Mouse (Mus musculus): ENCODE results near the gene Siah3. TPM values are rescaled to one million over a fixed set of nuclear protein-coding genes. Genes with fewer than 3 reads are reported as not detected.

The Siah3 gene
- total and polyA plus RNA-seq, 3 experiments = 0.04 to 0.29 TPM; not detected in 1

DNA sequence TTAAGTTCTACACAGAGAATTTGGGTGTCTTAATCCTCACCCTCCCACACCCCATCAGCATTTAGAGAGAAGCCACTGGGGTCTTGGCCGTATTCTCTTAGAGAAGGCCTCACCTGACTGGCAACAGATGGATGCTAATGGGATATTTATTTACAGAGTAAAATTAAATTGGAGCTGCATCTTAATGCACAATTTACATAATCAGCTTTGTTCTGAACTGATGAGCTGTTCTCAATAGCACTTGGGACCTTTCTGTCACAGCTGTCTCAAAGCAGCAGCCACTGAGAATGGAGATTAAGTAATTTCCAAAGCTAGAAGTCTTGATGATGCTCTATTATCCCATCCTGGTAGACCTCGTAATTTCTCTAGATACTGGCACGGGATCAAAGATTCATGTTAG is 110.5 kb downstream of the Siah3 start:
- Histone ChIP-seq H3K27me3 (ENCODE audit: control insufficient read depth in 1 of 2, insufficient read depth in 2 of 2, low read length in 2 of 2) (no peaks in the 10 kb centered on the region; a peak in 2 of 4 replicates), H3K4me3 (ENCODE audit: control insufficient read depth in 1 of 2, insufficient read depth in 1 of 2, low read depth in 2 of 2, low read length in 2 of 2) (no peak overlapping the region), H3K79me2 (ENCODE audit: control insufficient read depth, insufficient read depth, low read length, poor library complexity) (no peaks in the 10 kb centered on the region), H3K9me3 (replicated peaks; ENCODE audit: insufficient read depth, low read length) (no peaks in the 10 kb centered on the region), H3K36me3 (ENCODE audit: control insufficient read depth in 1 of 2, insufficient read depth in 2 of 2, low read length in 2 of 2) (peaks cover 0 to 2% of the 10 kb centered on the region in 2 experiments; a peak in 1 of 4 replicates), H3K9ac (ENCODE audit: control insufficient read depth, low read depth, low read length, poor library complexity, severe bottlenecking) (no peak overlapping the region), H3K27ac (ENCODE audit: control insufficient read depth, low read depth, low read length) (no peak overlapping the region), H3K4me1 (ENCODE audit: control insufficient read depth in 1 of 2, insufficient read depth in 2 of 2, low read length in 2 of 2) (peaks cover 6 to 8% of the 10 kb centered on the region in 2 experiments; a peak in 3 of 4 replicates)
- DNase-seq (ENCODE audit: low read depth, low spot score) = no peak
- no peak for TF ChIP-seq POLR2AphosphoS5 (IDR thresholded peaks at IDR 0.05; ENCODE audit: borderline replicate concordance, low read depth, low read length)
- no peak for TF ChIP-seq BHLHE40 (IDR thresholded peaks at IDR 0.05; ENCODE audit: borderline replicate concordance, low read depth, low read length)
- no peak for TF ChIP-seq MAZ (IDR thresholded peaks at IDR 0.05; ENCODE audit: low read depth, low read length)
- TF ChIP-seq CHD1 (IDR thresholded peaks at IDR 0.05; ENCODE audit: low read depth, low read length) = no peak
- no peak for TF ChIP-seq CHD2 (IDR thresholded peaks at IDR 0.05; ENCODE audit: low read length)

DNA sequence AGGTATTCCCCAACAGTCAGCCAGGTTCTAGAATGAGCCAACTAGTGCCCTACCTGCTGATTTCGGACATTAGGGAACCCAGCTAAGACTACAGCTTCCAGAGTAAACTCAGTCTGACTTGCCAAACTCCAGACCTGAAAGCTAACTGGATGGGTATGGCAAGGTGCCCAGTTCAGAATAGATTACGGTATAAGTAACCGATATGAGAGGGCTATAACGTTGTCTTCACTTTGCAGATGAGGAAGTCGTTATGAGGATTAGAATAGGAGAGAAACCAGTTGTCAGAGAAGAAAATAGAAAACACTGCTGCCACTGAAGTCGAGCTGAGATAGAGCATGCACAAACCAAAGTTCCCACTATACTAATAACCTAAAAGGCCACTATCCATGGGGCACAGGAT is 123.2 kb downstream of the Siah3 start:
- H3K79me2 ChIP-seq (ENCODE audit: control insufficient read depth, insufficient read depth, low read length, poor library complexity) = no peaks in the 10 kb centered on the region
- peaks cover 0 to 14% of the 10 kb centered on the region in 2 experiments; a peak in 2 of 4 replicates for H3K36me3 ChIP-seq (ENCODE audit: control insufficient read depth in 1 of 2, insufficient read depth in 2 of 2, low read length in 2 of 2)
- peak overlapping the region; percentile 62 for H3K27ac ChIP-seq (ENCODE audit: control insufficient read depth, low read depth, low read length)
- H3K4me3 ChIP-seq (ENCODE audit: control insufficient read depth in 1 of 2, insufficient read depth in 1 of 2, low read depth in 2 of 2, low read length in 2 of 2) = peak overlapping the region in 1 of 2 experiments; percentile 25; a peak in 1 of 4 replicates
- H3K27me3 ChIP-seq (ENCODE audit: control insufficient read depth in 1 of 2, insufficient read depth in 2 of 2, low read length in 2 of 2) = no peaks in the 10 kb centered on the region
- H3K9me3 ChIP-seq (replicated peaks; ENCODE audit: insufficient read depth, low read length) = no peaks in the 10 kb centered on the region
- peaks cover 15 to 21% of the 10 kb centered on the region in 2 experiments for H3K4me1 ChIP-seq (ENCODE audit: control insufficient read depth in 1 of 2, insufficient read depth in 2 of 2, low read length in 2 of 2)
- DNase-seq (ENCODE audit: low read depth, low spot score) = peak; percentile 91
- H3K9ac ChIP-seq (ENCODE audit: control insufficient read depth, low read depth, low read length, poor library complexity, severe bottlenecking) = 0 out of 2 replicates have a peak overlapping the region, but pooled peaks have one; percentile 4
- TF ChIP-seq GATA1 (IDR thresholded peaks at IDR 0.05; ENCODE audit: low read depth, low read length) (peak; percentile 90), USF1 (IDR thresholded peaks at IDR 0.05; ENCODE audit: low read depth, low read length) (no peak), KAT2A (conservative IDR thresholded peaks at IDR 0.05; ENCODE audit: low read depth, low read length) (no peak), JUND (IDR thresholded peaks at IDR 0.05; ENCODE audit: low read depth, low read length) (no peak), ZC3H11A (IDR thresholded peaks at IDR 0.05; ENCODE audit: low read depth, low read length) (no peak), GABPA (IDR thresholded peaks at IDR 0.05; ENCODE audit: low read depth, low read length) (no peak), ETS1 (IDR thresholded peaks at IDR 0.05; ENCODE audit: low read depth, low read length) (peak; percentile 81), SIN3A (IDR thresholded peaks at IDR 0.05; ENCODE audit: low read length) (peak; percentile 49; the same call in 1 of the 2 replicates), MEF2A (IDR thresholded peaks at IDR 0.05; ENCODE audit: extremely low read depth, insufficient replicate concordance, low read depth, low read length, poor library complexity, severe bottlenecking) (no peak), NELFE (IDR thresholded peaks at IDR 0.05; ENCODE audit: low read depth, low read length) (no peak), TAL1 (IDR thresholded peaks at IDR 0.05; ENCODE audit: low read length) (no peak), HCFC1 (IDR thresholded peaks at IDR 0.05; ENCODE audit: low read depth, low read length) (no peak), POLR2AphosphoS2 (IDR thresholded peaks at IDR 0.05; ENCODE audit: low read length) (no peak), MYB (IDR thresholded peaks at IDR 0.05; ENCODE audit: low read depth, low read length) (peak; percentile 84), NRF1 (IDR thresholded peaks at IDR 0.05; ENCODE audit: insufficient read depth, low read depth, low read length, poor library complexity, severe bottlenecking) (no peak), E2F4 (IDR thresholded peaks at IDR 0.05; ENCODE audit: borderline replicate concordance, low read depth, low read length) (no peak), UBTF (IDR thresholded peaks at IDR 0.05; ENCODE audit: borderline replicate concordance, insufficient read depth, low read depth, low read length) (no peak), CTCF (IDR thresholded peaks at IDR 0.05 in 2 of 3, conservative IDR thresholded peaks at IDR 0.05 in 1 of 3; ENCODE audit: control insufficient read depth in 1 of 3, insufficient read depth in 1 of 3, low read depth in 2 of 3, low read length in 3 of 3, poor library complexity in 1 of 3, severe bottlenecking in 1 of 3) (no peak), ZNF384 (IDR thresholded peaks at IDR 0.05; ENCODE audit: low read depth, low read length) (no peak), EP300 (IDR thresholded peaks at IDR 0.05; ENCODE audit: low read depth in 1 of 2, low read length in 2 of 2) (peak; percentile 95), MYC (IDR thresholded peaks at IDR 0.05; ENCODE audit: low read depth, low read length) (0 out of 2 replicates have a peak, but pooled peaks have one; percentile 32), POLR2A (IDR thresholded peaks at IDR 0.05; ENCODE audit: control insufficient read depth in 1 of 2, insufficient read depth in 1 of 2, low read depth in 1 of 2, low read length in 2 of 2, poor library complexity in 1 of 2) (no peak), MAFK (IDR thresholded peaks at IDR 0.05; ENCODE audit: borderline replicate concordance, low read depth, low read length) (no peak), RCOR1 (IDR thresholded peaks at IDR 0.05; ENCODE audit: low read depth, low read length) (peak; percentile 83), CHD2 (IDR thresholded peaks at IDR 0.05; ENCODE audit: low read length) (no peak), SMC3 (IDR thresholded peaks at IDR 0.05; ENCODE audit: low read depth, low read length) (no peak; the same call in 1 of the 2 replicates), TBP (IDR thresholded peaks at IDR 0.05; ENCODE audit: low read depth, low read length) (0 out of 2 replicates have a peak, but pooled peaks have one; percentile 47), MAZ (IDR thresholded peaks at IDR 0.05; ENCODE audit: low read depth, low read length) (no peak), TCF12 (IDR thresholded peaks at IDR 0.05; ENCODE audit: low read depth, low read length) (peak; percentile 85)

All from MEL (cell line).